Mouse (Mus musculus) CH12.LX (cell line): ENCODE results near the gene Greb1. TPM values are rescaled to one million over a fixed set of nuclear protein-coding genes. Genes with fewer than 3 reads are reported as not detected.

Experiments used
- DNase-seq: peaks from one replicate; pipeline ENCODE4 v3.0.0-alpha.2; 2013; ENCODE audit errors: extremely low read depth
- H3K27ac ChIP-seq: 2 replicates; pipeline ENCODE4 v1.5.1; 2012; ENCODE audit warnings: low read depth, mild to moderate bottlenecking, control low read depth, moderate library complexity; ENCODE audit not compliant: insufficient read depth
- H3K27me3 ChIP-seq: replicated peaks from 2 replicates; pipeline ENCODE3; 2012; ENCODE audit warnings: inconsistent platforms
- H3K36me3 ChIP-seq, 2 experiments: replicated peaks in 1 of 2; 2 replicates each; pipeline versions ENCODE3 to v1.6.1; 2012; ENCODE audit warnings: inconsistent platforms in 1 of 2, low read length in 1 of 2, mild to moderate bottlenecking in 1 of 2, mixed read lengths in 1 of 2, moderate library complexity in 1 of 2; ENCODE audit not compliant: control insufficient read depth in 1 of 2, insufficient read depth in 1 of 2
- H3K4me1 ChIP-seq, 2 experiments: 2 replicates each; pipeline ENCODE4 v1.6.1; 2012; ENCODE audit warnings: inconsistent platforms in 1 of 2, moderate library complexity in 1 of 2; ENCODE audit not compliant: insufficient read depth in 2 of 2, control insufficient read depth in 1 of 2
- H3K4me2 ChIP-seq: 2 replicates; pipeline ENCODE4 v1.6.1; 2012; ENCODE audit warnings: low read depth, mild to moderate bottlenecking, control low read depth; ENCODE audit not compliant: poor library complexity, insufficient read depth, severe bottlenecking
- H3K4me3 ChIP-seq, 3 experiments: fragments of 150-350 bp in 1 of 3; sonication (generic) in 1 of 3; replicated peaks in 1 of 3; 2 replicates each; pipeline versions ENCODE3 to v1.5.1; 2011 to 2012; ENCODE audit warnings: low read depth in 2 of 3, low read length in 2 of 3, mild to moderate bottlenecking in 2 of 3, moderate library complexity in 2 of 3, control low read depth in 1 of 3, improper control_type of control experiment in 1 of 3, inconsistent platforms in 1 of 3, mixed read lengths in 1 of 3; ENCODE audit not compliant: poor library complexity in 1 of 3
- H3K79me2 ChIP-seq: replicated peaks from 2 replicates; pipeline ENCODE4 v1.6.1; 2012; ENCODE audit warnings: mild to moderate bottlenecking, moderate library complexity; ENCODE audit not compliant: control insufficient read depth, poor library complexity, insufficient read depth, severe bottlenecking; ENCODE audit errors: extremely low read depth
- H3K9ac ChIP-seq: 2 replicates; pipeline ENCODE4 v1.6.1; 2012; ENCODE audit warnings: low read depth, mild to moderate bottlenecking, control low read depth, moderate library complexity; ENCODE audit not compliant: insufficient read depth
- H3K9me3 ChIP-seq: replicated peaks from 2 replicates; pipeline ENCODE3; 2012; ENCODE audit warnings: low read length, inconsistent platforms, mixed read lengths
- E2F4 ChIP-seq: IDR thresholded peaks from 2 replicates; pipeline ENCODE4 v1.6.1; 2011; ENCODE audit warnings: low read depth, low read length, improper control_type of control experiment; ENCODE audit not compliant: insufficient replicate concordance
- ELF1 ChIP-seq: IDR thresholded peaks from 2 replicates; pipeline ENCODE4 v1.6.1; 2014; ENCODE audit warnings: low read depth, mild to moderate bottlenecking, inconsistent platforms, low read length, improper control_type of control experiment
- EP300 ChIP-seq: IDR thresholded peaks from 2 replicates; pipeline ENCODE4 v1.6.1; 2011; ENCODE audit warnings: low read length, improper control_type of control experiment
- ETS1 ChIP-seq: conservative IDR thresholded peaks from 2 replicates; pipeline ENCODE4 v1.6.1; 2012; ENCODE audit warnings: low read depth, mild to moderate bottlenecking, inconsistent platforms, low read length, improper control_type of control experiment, moderate library complexity
- GABPA ChIP-seq: IDR thresholded peaks from 2 replicates; pipeline ENCODE4 v1.6.1; 2012; ENCODE audit warnings: low read depth, low read length, improper control_type of control experiment, inconsistent platforms; ENCODE audit not compliant: insufficient replicate concordance
- IRF4 ChIP-seq: IDR thresholded peaks from 2 replicates; pipeline ENCODE4 v1.6.1; 2014; ENCODE audit warnings: low read depth, mild to moderate bottlenecking, inconsistent platforms, low read length, improper control_type of control experiment
- JUN ChIP-seq: IDR thresholded peaks from 2 replicates; pipeline ENCODE4 v1.6.1; 2011; ENCODE audit warnings: low read depth, mild to moderate bottlenecking, low read length, improper control_type of control experiment, moderate library complexity; ENCODE audit not compliant: insufficient read depth
- JUND ChIP-seq: conservative IDR thresholded peaks from 2 replicates; pipeline ENCODE4 v1.6.1; 2011; ENCODE audit warnings: low read depth, low read length, improper control_type of control experiment
- KAT2A ChIP-seq: IDR thresholded peaks from 2 replicates; pipeline ENCODE4 v1.6.1; 2012; ENCODE audit warnings: low read length, improper control_type of control experiment, inconsistent platforms; ENCODE audit not compliant: insufficient replicate concordance
- MAFK ChIP-seq: IDR thresholded peaks from 2 replicates; pipeline ENCODE4 v1.6.1; 2011; ENCODE audit warnings: low read length, improper control_type of control experiment; ENCODE audit not compliant: insufficient replicate concordance
- MAX ChIP-seq: IDR thresholded peaks from 2 replicates; pipeline ENCODE4 v1.6.1; 2011; ENCODE audit warnings: low read length, improper control_type of control experiment
- MAZ ChIP-seq: IDR thresholded peaks from 2 replicates; pipeline ENCODE4 v1.6.1; 2012; ENCODE audit warnings: low read depth, mild to moderate bottlenecking, inconsistent platforms, low read length, improper control_type of control experiment, moderate library complexity
- NELFE ChIP-seq: IDR thresholded peaks from 2 replicates; pipeline ENCODE4 v1.6.1; 2011; ENCODE audit warnings: low read depth, low read length, improper control_type of control experiment
- NRF1 ChIP-seq: IDR thresholded peaks from 2 replicates; pipeline ENCODE4 v1.6.1; 2014; ENCODE audit warnings: low read depth, mild to moderate bottlenecking, inconsistent platforms, low read length, improper control_type of control experiment, moderate library complexity
- PAX5 ChIP-seq: IDR thresholded peaks from 2 replicates; pipeline ENCODE4 v1.6.1; 2012; ENCODE audit warnings: low read length, inconsistent platforms, mixed read lengths
- POLR2AphosphoS2 ChIP-seq: IDR thresholded peaks from 2 replicates; pipeline ENCODE4 v1.6.1; 2011; ENCODE audit warnings: low read depth, low read length, improper control_type of control experiment
- RAD21 ChIP-seq: IDR thresholded peaks from 2 replicates; pipeline ENCODE4 v1.6.1; 2011; ENCODE audit warnings: low read depth, mild to moderate bottlenecking, low read length, improper control_type of control experiment, moderate library complexity
- TBP ChIP-seq: conservative IDR thresholded peaks from 2 replicates; pipeline ENCODE4 v1.6.1; 2011; ENCODE audit warnings: low read depth, low read length, improper control_type of control experiment
- TCF12 ChIP-seq: IDR thresholded peaks from 2 replicates; pipeline ENCODE4 v1.6.1; 2014; ENCODE audit warnings: low read depth, mild to moderate bottlenecking, inconsistent platforms, low read length, improper control_type of control experiment
- UBTF ChIP-seq: IDR thresholded peaks from 2 replicates; pipeline ENCODE4 v1.6.1; 2012; ENCODE audit warnings: low read depth, mild to moderate bottlenecking, inconsistent platforms, low read length, improper control_type of control experiment, moderate library complexity
- USF2 ChIP-seq: conservative IDR thresholded peaks from 2 replicates; pipeline ENCODE4 v1.6.1; 2011; ENCODE audit warnings: low read depth, low read length, improper control_type of control experiment
- ZNF384 ChIP-seq: IDR thresholded peaks from 2 replicates; pipeline ENCODE4 v1.6.1; 2012; ENCODE audit warnings: low read depth, low read length, improper control_type of control experiment, inconsistent platforms
- dilution Hi-C: fragments of 300-500 bp; cut with MboI; formaldehyde crosslinking; loops from 2 replicates; pipeline ENCODE4 v1.14.3; 2020; ENCODE audit warnings: low sequenced_read_pairs; ENCODE audit not compliant: extremely low pct_unique_long_range_greater_than_20kb, extremely low pct_ligation_motif_present
- in situ Hi-C: fragments of 300-500 bp; cut with MboI; formaldehyde crosslinking; loops from 3 replicates; pipeline ENCODE4 v1.14.3; 2019; ENCODE audit warnings: low sequenced_read_pairs, low pct_ligation_motif_present, low pct_unique_long_range_greater_than_20kb, mixed read lengths
- polyA plus RNA-seq: library from polyadenylated mRNA; unstranded; fragments of >175 nt; gene quantifications from 2 replicates; pipeline ENCODE4 v1.2.1, GENCODE M21; 2012; ENCODE audit warnings: low read depth; ENCODE audit not compliant: insufficient read length
- total RNA-seq, 2 experiments: library from RNA; depleted of rRNA; stranded (reverse); fragments of 300-350 nt in 1 of 2; fragments of >200 nt in 1 of 2; gene quantifications; 2 replicates each; pipeline ENCODE4 v1.2.3; 2012 to 2014

Greb1 gene
- total and polyA plus RNA-seq, 3 experiments: not detected

DNA sequence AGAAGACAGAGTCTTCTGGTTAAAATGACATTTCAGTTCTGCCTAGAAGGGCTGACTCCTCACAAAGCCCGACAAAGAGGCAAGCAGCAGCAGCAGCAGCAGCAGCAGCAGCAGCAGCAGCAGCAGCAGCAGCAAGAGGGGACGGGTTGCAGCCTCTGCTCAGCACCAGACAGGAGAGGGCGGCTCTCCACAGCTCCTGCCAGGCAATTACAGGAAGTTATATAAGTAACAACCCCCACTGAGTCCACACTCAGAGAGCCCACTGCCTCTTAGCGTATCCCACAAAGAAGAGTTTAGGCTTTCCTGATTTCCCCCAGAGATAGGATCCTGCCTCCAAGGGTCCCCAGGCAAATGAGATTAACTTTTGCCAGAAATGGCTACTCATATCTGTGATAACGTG lies 60.6 kb downstream of the Greb1 start:
- dilution Hi-C loops: no loop called here
- DNase-seq: no peak
- no peak overlapping the region for H3K27ac ChIP-seq

DNA sequence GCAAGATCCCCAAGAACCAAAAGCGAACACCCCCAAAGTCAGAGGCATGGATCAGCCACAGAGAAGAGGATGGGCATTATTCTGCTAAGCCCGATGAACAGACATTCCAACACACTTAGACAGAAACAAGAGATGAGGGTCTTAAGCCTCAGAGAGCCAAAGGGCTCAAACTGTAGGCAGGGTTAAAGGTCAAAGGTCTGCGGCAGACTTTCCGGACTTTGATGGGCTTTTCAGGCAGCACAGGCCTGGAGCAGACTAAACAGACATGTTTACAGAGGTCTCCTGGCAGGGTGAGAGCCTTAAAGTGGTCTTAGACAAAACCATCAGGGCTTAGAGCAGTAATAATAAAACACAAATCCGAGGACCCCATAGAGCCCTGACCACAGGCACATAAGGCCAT lies 63.4 kb downstream of the Greb1 start:
- DNase-seq: no peak
- dilution Hi-C loops (no loop called here), in situ Hi-C loops (no loop called here)
- Histone ChIP-seq H3K79me2 (no peaks in the 10 kb centered on the region), H3K27me3 (no peaks in the 10 kb centered on the region), H3K4me3 (no peak overlapping the region), H3K4me1 (peaks cover 0 to under 1% of the 10 kb centered on the region in 2 experiments; a peak in 2 of 4 replicates), H3K36me3 (no peaks in the 10 kb centered on the region), H3K27ac (no peak overlapping the region), H3K4me2 (no peak overlapping the region), H3K9ac (no peak overlapping the region), H3K9me3 (no peaks in the 10 kb centered on the region)
- TF ChIP-seq MAFK (no peak), RAD21 (no peak), PAX5 (no peak), ZNF384 (no peak), KAT2A (no peak), UBTF (no peak), NRF1 (no peak), GABPA (no peak), ELF1 (no peak), E2F4 (no peak)

More for the DNA sequence above, 60.6 kb downstream of the Greb1 start:
- no peak for TF ChIP-seq MAX
- H3K4me1 ChIP-seq: no peaks in the 10 kb centered on the region
- in situ Hi-C loops: no loop called here
- no peak overlapping the region for H3K4me3 ChIP-seq
- H3K36me3 ChIP-seq: no peaks in the 10 kb centered on the region
- H3K4me2 ChIP-seq: no peak overlapping the region
- no peaks in the 10 kb centered on the region for H3K27me3 ChIP-seq
- H3K79me2 ChIP-seq: no peaks in the 10 kb centered on the region
- no peaks in the 10 kb centered on the region for H3K9me3 ChIP-seq
- no peak overlapping the region for H3K9ac ChIP-seq

DNA sequence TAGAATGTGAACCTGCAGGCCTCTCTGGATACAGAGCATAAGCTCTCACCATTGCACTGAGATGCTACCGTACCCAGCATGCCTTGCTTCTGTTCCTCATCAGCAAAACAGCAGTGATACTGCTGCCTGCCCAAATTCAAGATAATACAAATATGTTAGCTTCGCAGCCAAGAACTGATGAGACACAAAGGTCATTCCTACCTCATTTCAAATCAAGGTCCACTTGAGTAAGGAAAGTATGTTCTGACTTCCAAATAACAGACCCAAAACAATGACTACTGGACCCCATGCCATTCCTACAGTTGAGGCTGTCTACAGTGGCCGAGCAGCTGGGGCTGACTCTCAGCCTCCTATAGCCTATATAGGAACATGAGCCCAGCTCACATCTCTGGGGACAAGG lies 66.0 kb downstream of the Greb1 start:
- Histone ChIP-seq H3K9me3 (no peaks in the 10 kb centered on the region), H3K9ac (no peak overlapping the region), H3K27ac (no peak overlapping the region), H3K4me1 (peaks cover 0 to 5% of the 10 kb centered on the region in 2 experiments; a peak in 2 of 4 replicates), H3K36me3 (no peaks in the 10 kb centered on the region), H3K4me2 (no peak overlapping the region), H3K79me2 (no peaks in the 10 kb centered on the region), H3K27me3 (no peaks in the 10 kb centered on the region)
- dilution Hi-C loops (no loop called here), in situ Hi-C loops (no loop called here)
- no peak for TF ChIP-seq EP300
- TF ChIP-seq POLR2AphosphoS2: no peak
- no peak for TF ChIP-seq UBTF
- TF ChIP-seq TBP: no peak
- TF ChIP-seq TCF12: no peak
- TF ChIP-seq ETS1: no peak
- no peak for TF ChIP-seq IRF4
- TF ChIP-seq KAT2A: no peak
- TF ChIP-seq MAZ: no peak
- TF ChIP-seq JUN: no peak
- no peak for TF ChIP-seq NRF1
- TF ChIP-seq PAX5: no peak
- TF ChIP-seq GABPA: no peak
- TF ChIP-seq JUND: no peak
- TF ChIP-seq ZNF384: no peak
- no peak for TF ChIP-seq USF2
- TF ChIP-seq NELFE: no peak
- no peak for TF ChIP-seq MAFK
- TF ChIP-seq, all 38 proteins: peak for 0
- no peak for DNase-seq
- no peak overlapping the region for H3K4me3 ChIP-seq
